Mouse (Mus musculus): Measurements from ENCODE around the gene Akr1c21.
"Not testable (repeated sequence)": the region's sequence is repeated elsewhere in the genome, so short reads cannot be mapped to it uniquely, and the experiment has no call there.

Gene Akr1c21

GRCm38 (mm10) chr13:4573871-4574270, at the start of gene Akr1c21:
Akr1c21 (plus strand) TSS chr13:4574075.
- DNase-seq = no peak

- DNase-seq = no peak
These were observed 14.7 kb upstream of the Akr1c21 start for GRCm38 (mm10) chr13:4559143-4559542.

- no peak for DNase-seq
These were observed 13.4 kb upstream of the Akr1c21 start for GRCm38 (mm10) chr13:4560500-4560899.

GRCm38 (mm10) chr13:4565996-4566395, 7.9 kb upstream of the Akr1c21 start:
- DNase-seq = no peak

GRCm38 (mm10) chr13:4576921-4577320, 3.0 kb downstream of the Akr1c21 start:
- DNase-seq = no peak

GRCm38 (mm10) chr13:4603431-4603830, 29.6 kb downstream of the Akr1c21 start:
- DNase-seq = not testable (repeated sequence)

GRCm38 (mm10) chr13:4606821-4607220, 32.9 kb downstream of the Akr1c21 start:
- DNase-seq = no peak

GRCm38 (mm10) chr13:4608530-4608929, 34.7 kb downstream of the Akr1c21 start:
- DNase-seq = no peak

- peak; percentile 89 for DNase-seq
These were observed 35.1 kb downstream of the Akr1c21 start, which contains the start of gene Akr1e1 for GRCm38 (mm10) chr13:4608961-4609409. Akr1e1 (minus strand) TSS chr13:4609174.

- no peak for DNase-seq
These were observed 37.0 kb downstream of the Akr1c21 start for GRCm38 (mm10) chr13:4610902-4611301.
